ENCODE assay signal across 1 mouse cellular context in the genomic region with DNA sequence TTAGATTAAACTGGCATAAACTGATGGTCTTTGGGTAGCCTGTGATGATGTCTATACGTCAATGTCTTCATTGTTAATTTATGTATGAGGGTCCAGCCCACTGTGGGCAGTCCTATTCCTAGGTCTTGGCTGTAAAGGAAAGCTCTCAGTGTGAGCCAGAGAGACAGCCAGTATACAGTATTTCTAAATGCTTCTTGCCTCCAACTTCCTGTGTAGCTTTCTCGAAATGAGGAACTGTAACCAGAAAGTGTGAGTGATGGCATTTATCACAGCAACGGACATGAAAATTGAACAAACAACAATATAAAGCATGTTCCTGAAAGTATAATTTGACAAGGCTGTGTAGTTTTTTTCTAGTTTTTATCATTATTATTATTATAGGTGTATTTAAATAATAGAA.
TF ChIP-seq lines count a peak whose summit lies in the region.

No protein-coding gene starts in this region.

TF ChIP-seq in CH12.LX, 34 proteins besides CTCF, POLR2A, EP300 and RAD21 (continued from another document):
- TF ChIP-seq HCFC1 (IDR thresholded peaks at IDR 0.05; ENCODE audit: low read depth, low read length) (no peak), E2F4 (IDR thresholded peaks at IDR 0.05; ENCODE audit: insufficient replicate concordance, low read depth, low read length) (no peak), ZNF384 (IDR thresholded peaks at IDR 0.05; ENCODE audit: low read depth, low read length) (no peak)
